Mouse (Mus musculus) heart, embryonic 12.5 days (tissue): ENCODE data around the gene Sgk1. TPM values are rescaled to one million over a fixed set of nuclear protein-coding genes. Genes with fewer than 3 reads are reported as not detected.
"Not testable (repeated sequence)": the region's sequence is repeated elsewhere in the genome, so short reads cannot be mapped to it uniquely, and the experiment has no call there.

Source experiments
- ATAC-seq: fragments of 200-750 bp; cut with Nextera tagmentation; 2 replicates; pipeline ENCODE4 v1.8.0; 2017; ENCODE audit warnings: moderate TSS enrichment, moderate library complexity; ENCODE audit not compliant: insufficient number of reproducible peaks, low FRiP score
- H3K27ac ChIP-seq: fragments of 300-500 bp; sonication (generic); 2 replicates; pipeline ENCODE4 v1.5.1; 2016; ENCODE audit warnings: mild to moderate bottlenecking, moderate library complexity; ENCODE audit not compliant: poor library complexity, severe bottlenecking
- H3K27me3 ChIP-seq: fragments of 300-500 bp; sonication (generic); replicated peaks from 2 replicates; pipeline ENCODE4 v1.6.1; 2016; ENCODE audit warnings: mild to moderate bottlenecking, moderate library complexity
- H3K36me3 ChIP-seq: fragments of 300-500 bp; sonication (generic); 2 replicates; pipeline ENCODE4 v1.6.1; 2016; ENCODE audit warnings: mild to moderate bottlenecking, moderate library complexity
- H3K4me1 ChIP-seq: fragments of 300-500 bp; sonication (generic); replicated peaks from 2 replicates; pipeline ENCODE4 v1.6.1; 2016; ENCODE audit warnings: mild to moderate bottlenecking
- H3K4me2 ChIP-seq: fragments of 300-500 bp; sonication (generic); 2 replicates; pipeline ENCODE4 v1.6.1; 2016; ENCODE audit warnings: mild to moderate bottlenecking, moderate library complexity
- H3K4me3 ChIP-seq: fragments of 300-500 bp; sonication (generic); 2 replicates; pipeline ENCODE4 v1.5.1; 2016; ENCODE audit warnings: mild to moderate bottlenecking
- H3K9ac ChIP-seq: fragments of 300-500 bp; sonication (generic); 2 replicates; pipeline ENCODE4 v1.6.1; 2016; ENCODE audit warnings: mild to moderate bottlenecking, moderate library complexity
- H3K9me3 ChIP-seq: fragments of 300-500 bp; sonication (generic); replicated peaks from 2 replicates; pipeline ENCODE4 v1.6.1; 2016; ENCODE audit warnings: mild to moderate bottlenecking, moderate library complexity
- WGBS: fragments of 180-500 bp; shearing (Covaris S2); methylation state at CpG from one replicate; pipeline ENCODE4 v1.1.7; 2016; 5-methylcytosine and 5-hydroxymethylcytosine counted together
- polyA plus RNA-seq: library from polyadenylated mRNA; unstranded; fragments of >200 nt; fragmentation: Nextera tagmentation; extraction: Ambion mirVana; gene quantifications from 2 replicates; pipeline ENCODE4 v1.2.1, GENCODE M21; 2016

The Sgk1 gene
- polyA plus RNA-seq, 1 experiment from 2014 or later: 24.3 TPM

- Histone ChIP-seq H3K27ac (no peak overlapping the region), H3K27me3 (no peaks in the 10 kb centered on the region), H3K36me3 (no peaks in the 10 kb centered on the region), H3K4me2 (no peak overlapping the region), H3K9ac (no peak overlapping the region), H3K4me3 (no peak overlapping the region), H3K4me1 (no peaks in the 10 kb centered on the region), H3K9me3 (no peaks in the 10 kb centered on the region)
- no peak for ATAC-seq
- WGBS: 77% methylated on average over 2 of the region's 2 CpGs
These were observed 13.8 kb upstream of the Sgk1 start for GRCm38 (mm10) chr10:21868221-21868620.

- no peak overlapping the region for H3K4me3 ChIP-seq
- H3K9ac ChIP-seq: no peak overlapping the region
- no peaks in the 10 kb centered on the region for H3K27me3 ChIP-seq
- no peak overlapping the region for H3K4me2 ChIP-seq
- ATAC-seq: no peak
- no peaks in the 10 kb centered on the region for H3K36me3 ChIP-seq
- H3K4me1 ChIP-seq: no peaks in the 10 kb centered on the region
- H3K9me3 ChIP-seq: no peaks in the 10 kb centered on the region
- WGBS: 55% methylated on average over 4 of the region's 4 CpGs
- H3K27ac ChIP-seq: no peak overlapping the region
These were observed 13.4 kb upstream of the Sgk1 start for GRCm38 (mm10) chr10:21868623-21869022.

- H3K9ac ChIP-seq: no peak overlapping the region
- 0 out of 2 replicates have a peak, but pooled peaks cover 3% of the 10 kb centered on the region for H3K9me3 ChIP-seq
- no peak overlapping the region for H3K27ac ChIP-seq
- H3K36me3 ChIP-seq: no peaks in the 10 kb centered on the region
- WGBS: 34% methylated on average over 4 of the region's 4 CpGs
- peaks cover 24% of the 10 kb centered on the region for H3K27me3 ChIP-seq
- no peak for ATAC-seq
- peak overlapping the region; percentile 48 for H3K4me3 ChIP-seq
- peak overlapping the region; percentile 71 for H3K4me2 ChIP-seq
- H3K4me1 ChIP-seq: peaks cover 17% of the 10 kb centered on the region
These were observed 174 bp upstream of the Sgk1 start for GRCm38 (mm10) chr10:21881837-21882183.

GRCm38 (mm10) chr10:21883587-21883986 lies 1.6 kb downstream of the Sgk1 start:
- Histone ChIP-seq H3K9ac (no peak overlapping the region), H3K36me3 (no peaks in the 10 kb centered on the region), H3K27me3 (peaks cover 24% of the 10 kb centered on the region), H3K4me1 (peaks cover 17% of the 10 kb centered on the region), H3K27ac (no peak overlapping the region), H3K9me3 (0 out of 2 replicates have a peak, but pooled peaks cover 3% of the 10 kb centered on the region), H3K4me3 (no peak overlapping the region), H3K4me2 (peak overlapping the region; percentile 28; the same call in 1 of the 2 replicates)
- no peak for ATAC-seq
- WGBS: 9% methylated on average over 12 of the region's 12 CpGs

- no peak overlapping the region for H3K4me3 ChIP-seq
- 0 out of 2 replicates have a peak, but pooled peaks cover 3% of the 10 kb centered on the region for H3K9me3 ChIP-seq
- no peak for ATAC-seq
- H3K36me3 ChIP-seq: no peaks in the 10 kb centered on the region
- 76% methylated on average over 3 of the region's 3 CpGs for WGBS
- no peak overlapping the region for H3K4me2 ChIP-seq
- H3K4me1 ChIP-seq: peaks cover 17% of the 10 kb centered on the region
- H3K27me3 ChIP-seq: peaks cover 24% of the 10 kb centered on the region
- H3K27ac ChIP-seq: no peak overlapping the region
- H3K9ac ChIP-seq: no peak overlapping the region
These were observed 2.5 kb downstream of the Sgk1 start for GRCm38 (mm10) chr10:21884534-21884933.

GRCm38 (mm10) chr10:21889141-21889765 lies 7.3 kb downstream of the Sgk1 start:
- H3K27ac ChIP-seq: no peak overlapping the region
- 67% methylated on average over 3 of the region's 3 CpGs for WGBS
- H3K36me3 ChIP-seq: no peaks in the 10 kb centered on the region
- no peaks in the 10 kb centered on the region for H3K27me3 ChIP-seq
- peaks cover 9% of the 10 kb centered on the region; the same call in 1 of the 2 replicates for H3K4me1 ChIP-seq
- H3K9ac ChIP-seq: no peak overlapping the region
- no peak overlapping the region for H3K4me3 ChIP-seq
- no peak overlapping the region for H3K4me2 ChIP-seq
- peaks cover 4% of the 10 kb centered on the region; the same call in 1 of the 2 replicates for H3K9me3 ChIP-seq
- ATAC-seq: no peak

- H3K27ac ChIP-seq: no peak overlapping the region
- 85% methylated on average over 4 of the region's 4 CpGs for WGBS
- no peak overlapping the region for H3K4me3 ChIP-seq
These were observed 8.3 kb downstream of the Sgk1 start for GRCm38 (mm10) chr10:21890293-21890692.

GRCm38 (mm10) chr10:21891442-21891841 lies 9.5 kb downstream of the Sgk1 start:
- Histone ChIP-seq H3K9me3 (peaks cover 4% of the 10 kb centered on the region; the same call in 1 of the 2 replicates), H3K4me1 (peaks cover 9% of the 10 kb centered on the region; the same call in 1 of the 2 replicates), H3K27ac (no peak overlapping the region), H3K4me2 (no peak overlapping the region), H3K4me3 (no peak overlapping the region), H3K9ac (no peak overlapping the region), H3K27me3 (no peaks in the 10 kb centered on the region), H3K36me3 (no peaks in the 10 kb centered on the region)
- ATAC-seq: no peak
- WGBS: 39% methylated on average over 7 of the region's 7 CpGs

More at GRCm38 (mm10) chr10:21890293-21890692, 8.3 kb downstream of the Sgk1 start:
- Histone ChIP-seq H3K27me3 (no peaks in the 10 kb centered on the region), H3K9me3 (peaks cover 4% of the 10 kb centered on the region; the same call in 1 of the 2 replicates), H3K9ac (no peak overlapping the region), H3K4me2 (no peak overlapping the region), H3K36me3 (no peaks in the 10 kb centered on the region), H3K4me1 (peaks cover 9% of the 10 kb centered on the region; the same call in 1 of the 2 replicates)
- no peak for ATAC-seq

- no peak overlapping the region for H3K4me3 ChIP-seq
- H3K9me3 ChIP-seq: peaks cover 4% of the 10 kb centered on the region; the same call in 1 of the 2 replicates
- no peaks in the 10 kb centered on the region for H3K27me3 ChIP-seq
- H3K27ac ChIP-seq: no peak overlapping the region
- H3K36me3 ChIP-seq: no peaks in the 10 kb centered on the region
- no peak for ATAC-seq
- 76% methylated on average over 4 of the region's 4 CpGs for WGBS
- H3K9ac ChIP-seq: no peak overlapping the region
- no peak overlapping the region for H3K4me2 ChIP-seq
- H3K4me1 ChIP-seq: peaks cover 9% of the 10 kb centered on the region; the same call in 1 of the 2 replicates
These were observed 10.1 kb downstream of the Sgk1 start for GRCm38 (mm10) chr10:21892104-21892503.

GRCm38 (mm10) chr10:21898417-21898816 lies 16.4 kb downstream of the Sgk1 start:
- Histone ChIP-seq H3K4me2 (no peak overlapping the region), H3K27ac (no peak overlapping the region), H3K4me3 (no peak overlapping the region), H3K27me3 (no peaks in the 10 kb centered on the region), H3K9me3 (peaks cover 6% of the 10 kb centered on the region; the same call in 1 of the 2 replicates), H3K4me1 (no peaks in the 10 kb centered on the region), H3K36me3 (no peaks in the 10 kb centered on the region), H3K9ac (no peak overlapping the region)
- WGBS: 82% methylated on average over 4 of the region's 4 CpGs
- no peak for ATAC-seq

- H3K27me3 ChIP-seq, ATAC-seq, H3K9me3 ChIP-seq, H3K9ac ChIP-seq, H3K4me1 ChIP-seq, H3K4me3 ChIP-seq, H3K4me2 ChIP-seq, H3K36me3 ChIP-seq, H3K27ac ChIP-seq: not testable (repeated sequence)
- WGBS: 89% methylated on average over 17 of the region's 17 CpGs
These were observed 16.9 kb downstream of the Sgk1 start for GRCm38 (mm10) chr10:21898851-21899250.

- Histone ChIP-seq H3K9ac (no peak overlapping the region), H3K36me3 (no peaks in the 10 kb centered on the region), H3K27ac (no peak overlapping the region), H3K4me1 (no peaks in the 10 kb centered on the region), H3K4me3 (no peak overlapping the region), H3K4me2 (no peak overlapping the region), H3K9me3 (0 out of 2 replicates have a peak, but pooled peaks cover 5% of the 10 kb centered on the region), H3K27me3 (no peaks in the 10 kb centered on the region)
- 80% methylated on average over 3 of the region's 3 CpGs for WGBS
- no peak for ATAC-seq
These were observed 17.4 kb downstream of the Sgk1 start for GRCm38 (mm10) chr10:21899397-21899796.
